Mouse (Mus musculus): ENCODE results near the gene 0610040J01Rik. TPM values are rescaled to one million over a fixed set of nuclear protein-coding genes. Genes with fewer than 3 reads are reported as not detected.

Gene 0610040J01Rik
- total and polyA plus RNA-seq, 3 experiments: not detected

GRCm38 (mm10) chr5:63886292-63886691 lies 74.1 kb downstream of the 0610040J01Rik start:
- Histone ChIP-seq H3K9ac (ENCODE audit: control insufficient read depth, low read depth, low read length, poor library complexity, severe bottlenecking) (no peak overlapping the region), H3K9me3 (replicated peaks; ENCODE audit: insufficient read depth, low read length) (no peaks in the 10 kb centered on the region), H3K79me2 (ENCODE audit: control insufficient read depth, insufficient read depth, low read length, poor library complexity) (no peaks in the 10 kb centered on the region), H3K27ac (ENCODE audit: control insufficient read depth, low read depth, low read length) (no peak overlapping the region), H3K27me3 (ENCODE audit: control insufficient read depth in 1 of 2, insufficient read depth in 2 of 2, low read length in 2 of 2) (peaks cover 0 to 2% of the 10 kb centered on the region in 2 experiments; a peak in 1 of 4 replicates), H3K4me1 (ENCODE audit: control insufficient read depth in 1 of 2, insufficient read depth in 2 of 2, low read length in 2 of 2) (no peaks in the 10 kb centered on the region), H3K36me3 (ENCODE audit: control insufficient read depth in 1 of 2, insufficient read depth in 2 of 2, low read length in 2 of 2) (no peaks in the 10 kb centered on the region), H3K4me3 (ENCODE audit: control insufficient read depth in 1 of 2, insufficient read depth in 1 of 2, low read depth in 2 of 2, low read length in 2 of 2) (no peak overlapping the region)
- TF ChIP-seq TCF12 (IDR thresholded peaks at IDR 0.05; ENCODE audit: low read depth, low read length): no peak
- TF ChIP-seq MEF2A (IDR thresholded peaks at IDR 0.05; ENCODE audit: extremely low read depth, insufficient replicate concordance, low read depth, low read length, poor library complexity, severe bottlenecking): no peak
- no peak for TF ChIP-seq RAD21 (IDR thresholded peaks at IDR 0.05; ENCODE audit: low read depth, low read length)
- TF ChIP-seq E2F4 (IDR thresholded peaks at IDR 0.05; ENCODE audit: borderline replicate concordance, low read depth, low read length): no peak
- TF ChIP-seq ELF1 (IDR thresholded peaks at IDR 0.05; ENCODE audit: low read depth, low read length): no peak
- no peak for TF ChIP-seq SMC3 (IDR thresholded peaks at IDR 0.05; ENCODE audit: low read depth, low read length)
- TF ChIP-seq CTCF (IDR thresholded peaks at IDR 0.05 in 2 of 3, conservative IDR thresholded peaks at IDR 0.05 in 1 of 3; ENCODE audit: control insufficient read depth in 1 of 3, insufficient read depth in 1 of 3, low read depth in 2 of 3, low read length in 3 of 3, poor library complexity in 1 of 3, severe bottlenecking in 1 of 3): no peak
- no peak for TF ChIP-seq POLR2AphosphoS5 (IDR thresholded peaks at IDR 0.05; ENCODE audit: borderline replicate concordance, low read depth, low read length)
- TF ChIP-seq BHLHE40 (IDR thresholded peaks at IDR 0.05; ENCODE audit: borderline replicate concordance, low read depth, low read length): no peak
- no peak for TF ChIP-seq NELFE (IDR thresholded peaks at IDR 0.05; ENCODE audit: low read depth, low read length)
- no peak for TF ChIP-seq RCOR1 (IDR thresholded peaks at IDR 0.05; ENCODE audit: low read depth, low read length)
- no peak for DNase-seq (ENCODE audit: low read depth, low spot score)

GRCm38 (mm10) chr5:63886709-63887108 lies 74.5 kb downstream of the 0610040J01Rik start:
- Histone ChIP-seq H3K27me3 (ENCODE audit: control insufficient read depth in 1 of 2, insufficient read depth in 2 of 2, low read length in 2 of 2) (peaks cover 0 to 2% of the 10 kb centered on the region in 2 experiments; a peak in 1 of 4 replicates), H3K9me3 (replicated peaks; ENCODE audit: insufficient read depth, low read length) (no peaks in the 10 kb centered on the region)

DNA sequence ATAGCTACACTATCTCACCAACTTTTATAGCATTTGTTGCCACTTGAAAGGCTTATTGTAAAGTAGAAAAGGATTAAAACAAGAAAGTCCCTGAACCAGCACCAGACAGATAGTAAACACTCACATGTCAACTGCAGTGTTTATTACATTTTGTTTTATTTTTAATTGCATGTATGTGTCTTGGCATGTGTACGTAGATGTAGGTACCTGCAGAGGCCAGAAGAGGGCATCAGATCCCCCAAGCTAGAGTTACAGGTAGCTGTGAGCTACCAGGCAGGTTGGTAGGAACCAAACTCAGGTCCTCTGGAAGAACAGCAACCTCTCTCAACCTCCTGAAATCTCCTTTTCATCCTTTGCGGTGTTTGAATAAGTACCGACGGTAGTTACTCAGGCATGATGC lies 74.9 kb downstream of the 0610040J01Rik start:
- peak; percentile 45 for DNase-seq (ENCODE audit: low read depth, low spot score)
- Histone ChIP-seq H3K9me3 (replicated peaks; ENCODE audit: insufficient read depth, low read length) (no peaks in the 10 kb centered on the region), H3K4me1 (ENCODE audit: control insufficient read depth in 1 of 2, insufficient read depth in 2 of 2, low read length in 2 of 2) (no peaks in the 10 kb centered on the region), H3K9ac (ENCODE audit: control insufficient read depth, low read depth, low read length, poor library complexity, severe bottlenecking) (no peak overlapping the region), H3K27ac (ENCODE audit: control insufficient read depth, low read depth, low read length) (no peak overlapping the region), H3K27me3 (ENCODE audit: control insufficient read depth in 1 of 2, insufficient read depth in 2 of 2, low read length in 2 of 2) (peaks cover 0 to 2% of the 10 kb centered on the region in 2 experiments; a peak in 1 of 4 replicates), H3K36me3 (ENCODE audit: control insufficient read depth in 1 of 2, insufficient read depth in 2 of 2, low read length in 2 of 2) (no peaks in the 10 kb centered on the region), H3K4me3 (ENCODE audit: control insufficient read depth in 1 of 2, insufficient read depth in 1 of 2, low read depth in 2 of 2, low read length in 2 of 2) (no peak overlapping the region), H3K79me2 (ENCODE audit: control insufficient read depth, insufficient read depth, low read length, poor library complexity) (no peaks in the 10 kb centered on the region)
- TF ChIP-seq CTCF (IDR thresholded peaks at IDR 0.05 in 2 of 3, conservative IDR thresholded peaks at IDR 0.05 in 1 of 3; ENCODE audit: control insufficient read depth in 1 of 3, insufficient read depth in 1 of 3, low read depth in 2 of 3, low read length in 3 of 3, poor library complexity in 1 of 3, severe bottlenecking in 1 of 3) (peak in 2 of 3 experiments; percentile 29 to 51; a peak in 5 of 6 replicates), TCF12 (IDR thresholded peaks at IDR 0.05; ENCODE audit: low read depth, low read length) (no peak)

More at GRCm38 (mm10) chr5:63886709-63887108, 74.5 kb downstream of the 0610040J01Rik start:
- Histone ChIP-seq H3K4me1 (ENCODE audit: control insufficient read depth in 1 of 2, insufficient read depth in 2 of 2, low read length in 2 of 2) (no peaks in the 10 kb centered on the region), H3K36me3 (ENCODE audit: control insufficient read depth in 1 of 2, insufficient read depth in 2 of 2, low read length in 2 of 2) (no peaks in the 10 kb centered on the region), H3K79me2 (ENCODE audit: control insufficient read depth, insufficient read depth, low read length, poor library complexity) (no peaks in the 10 kb centered on the region), H3K27ac (ENCODE audit: control insufficient read depth, low read depth, low read length) (no peak overlapping the region), H3K4me3 (ENCODE audit: control insufficient read depth in 1 of 2, insufficient read depth in 1 of 2, low read depth in 2 of 2, low read length in 2 of 2) (no peak overlapping the region), H3K9ac (ENCODE audit: control insufficient read depth, low read depth, low read length, poor library complexity, severe bottlenecking) (no peak overlapping the region)
- TF ChIP-seq RAD21 (IDR thresholded peaks at IDR 0.05; ENCODE audit: low read depth, low read length) (peak; percentile 61), SMC3 (IDR thresholded peaks at IDR 0.05; ENCODE audit: low read depth, low read length) (peak; percentile 70), ZC3H11A (IDR thresholded peaks at IDR 0.05; ENCODE audit: low read depth, low read length) (peak; percentile 38; the same call in 1 of the 2 replicates), CTCF (IDR thresholded peaks at IDR 0.05 in 2 of 3, conservative IDR thresholded peaks at IDR 0.05 in 1 of 3; ENCODE audit: control insufficient read depth in 1 of 3, insufficient read depth in 1 of 3, low read depth in 2 of 3, low read length in 3 of 3, poor library complexity in 1 of 3, severe bottlenecking in 1 of 3) (peak in 2 of 3 experiments; percentile 60 to 73; a peak in 4 of 6 replicates), ELF1 (IDR thresholded peaks at IDR 0.05; ENCODE audit: low read depth, low read length) (no peak), POLR2AphosphoS2 (IDR thresholded peaks at IDR 0.05; ENCODE audit: low read length) (no peak)
- DNase-seq (ENCODE audit: low read depth, low spot score): peak; percentile 68

All from MEL (cell line).